Mouse (Mus musculus): ENCODE data around the gene Bbs7. TPM values are rescaled to one million over a fixed set of nuclear protein-coding genes. Genes with fewer than 3 reads are reported as not detected.
A peak's percentile ranks its signal among the peaks of the same experiment; 100 is the strongest.
"Not testable (repeated sequence)": the region's sequence is repeated elsewhere in the genome, so short reads cannot be mapped to it uniquely, and the experiment has no call there.

Bbs7 gene
- polyA plus RNA-seq, 1 experiment from 2014 or later: 13.8 TPM

DNA sequence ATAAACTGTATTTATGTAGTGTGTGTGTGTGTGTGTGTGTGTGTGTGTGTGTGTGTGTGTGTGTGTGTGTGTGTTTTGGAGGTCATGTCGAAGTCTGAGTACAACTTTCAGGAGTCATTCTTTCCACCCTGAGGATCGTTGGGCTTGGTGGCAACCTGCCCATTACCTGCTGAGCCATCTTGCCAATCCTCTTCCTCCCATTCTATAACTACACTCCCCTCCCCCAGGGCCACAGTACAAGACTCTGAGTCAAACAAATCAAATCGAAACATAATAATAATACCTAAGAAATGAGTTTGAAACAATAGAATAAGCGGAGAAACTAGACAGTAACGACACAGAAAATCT, 605 bp upstream of the Bbs7 start:
- ATAC-seq (ENCODE audit: insufficient number of reproducible peaks, insufficient read depth, low FRiP score, low read depth): no peak
- H3K4me3 ChIP-seq (ENCODE audit: low read depth, low read length): no peak overlapping the region

DNA sequence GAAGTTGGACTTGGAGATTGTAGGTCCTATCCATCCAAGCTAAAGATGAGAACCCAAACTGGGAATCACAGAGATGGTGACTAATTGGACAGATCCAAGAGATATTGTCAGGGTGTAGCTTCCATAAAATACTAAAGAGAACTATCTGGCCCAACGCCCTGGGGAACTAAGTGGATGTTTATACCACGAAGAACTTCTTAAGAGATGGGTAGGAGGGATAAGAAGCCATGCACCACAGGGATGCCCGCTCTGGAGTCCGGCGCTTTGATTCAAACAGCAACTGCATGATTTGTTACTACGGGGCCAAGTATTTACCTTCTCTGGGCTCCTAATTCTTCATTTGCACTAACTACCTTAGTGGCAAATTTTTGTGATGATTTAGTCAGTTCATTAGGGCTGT, 590 bp downstream of the Bbs7 start:
- no peaks in the 10 kb centered on the region for H3K9me3 ChIP-seq (ENCODE audit: control insufficient read depth, low read depth, low read length)
- H3K4me2 ChIP-seq (replicated peaks; ENCODE audit: low read depth, low read length): peak overlapping the region; percentile 66
- no peaks in the 10 kb centered on the region; the same call in 1 of the 2 replicates for H3K36me3 ChIP-seq (ENCODE audit: control insufficient read depth, insufficient read depth, low read length)
- H3K27me3 ChIP-seq (ENCODE audit: control insufficient read depth, insufficient read depth, low read length): no peaks in the 10 kb centered on the region
- peak overlapping the region; percentile 43 for H3K9ac ChIP-seq (replicated peaks; ENCODE audit: low read depth, low read length)
- WGBS: 4% methylated on average over 6 of the region's 6 CpGs
- no peak overlapping the region for H3K27ac ChIP-seq (ENCODE audit: low read length)
- peak overlapping the region; percentile 58 for H3K4me3 ChIP-seq (ENCODE audit: low read depth, low read length)
- peak; percentile 12; the same call in 1 of the 2 replicates for ATAC-seq (ENCODE audit: insufficient number of reproducible peaks, insufficient read depth, low FRiP score, low read depth)
- H3K4me1 ChIP-seq (ENCODE audit: control insufficient read depth, insufficient read depth, low read length): no peaks in the 10 kb centered on the region

More for the DNA sequence above, 605 bp upstream of the Bbs7 start:
- H3K27me3 ChIP-seq (ENCODE audit: control insufficient read depth, insufficient read depth, low read length): no peaks in the 10 kb centered on the region
- H3K9me3 ChIP-seq (ENCODE audit: control insufficient read depth, low read depth, low read length): no peaks in the 10 kb centered on the region
- no peak overlapping the region for H3K9ac ChIP-seq (replicated peaks; ENCODE audit: low read depth, low read length)
- whole genome bisulfite sequencing: 62% methylated on average over 5 of the region's 5 CpGs
- H3K36me3 ChIP-seq (ENCODE audit: control insufficient read depth, insufficient read depth, low read length): no peaks in the 10 kb centered on the region; the same call in 1 of the 2 replicates
- no peaks in the 10 kb centered on the region for H3K4me1 ChIP-seq (ENCODE audit: control insufficient read depth, insufficient read depth, low read length)
- peak overlapping the region; percentile 66; the same call in 1 of the 2 replicates for H3K4me2 ChIP-seq (replicated peaks; ENCODE audit: low read depth, low read length)
- H3K27ac ChIP-seq (ENCODE audit: low read length): no peak overlapping the region

DNA sequence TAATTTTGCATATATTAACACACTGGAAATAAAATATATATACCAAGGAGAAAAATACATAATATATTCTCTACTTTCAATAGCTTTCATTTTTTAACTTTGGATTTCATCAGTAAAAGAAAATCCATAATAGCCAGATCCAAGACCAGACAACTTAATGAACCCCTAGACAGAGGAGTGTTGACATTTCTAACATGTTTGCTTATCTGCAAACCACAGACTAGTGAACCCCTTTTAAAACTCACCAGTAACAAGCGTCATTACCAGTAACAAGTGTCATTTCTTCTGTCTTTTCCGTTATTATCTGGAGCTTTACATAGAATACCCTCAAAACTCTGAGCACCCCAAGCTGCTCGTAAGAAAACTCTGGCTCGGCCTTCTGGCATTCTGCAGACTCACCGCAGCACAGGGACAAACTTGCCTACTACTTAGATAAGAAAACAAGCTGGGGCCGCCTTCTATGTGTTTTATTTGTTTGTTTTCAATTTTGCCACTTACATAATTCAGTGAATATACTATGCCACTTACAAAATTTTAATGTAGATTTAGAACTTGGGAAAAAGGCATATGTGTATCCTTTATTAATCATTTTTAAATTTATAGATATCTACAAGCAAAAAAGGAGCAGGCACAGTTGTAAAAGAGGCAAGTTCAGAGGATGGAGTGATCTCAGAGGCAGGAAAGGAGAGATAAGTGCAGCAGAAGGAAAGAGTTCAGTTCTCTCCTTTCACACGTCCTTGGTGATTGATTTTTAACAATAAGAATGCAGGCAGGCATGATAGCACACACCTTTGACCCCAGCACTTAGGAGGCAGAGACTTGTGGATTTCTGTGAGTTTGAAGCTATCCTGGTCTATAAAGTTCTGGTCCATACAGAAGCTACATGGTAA, 7.1 kb downstream of the Bbs7 start:
- Histone ChIP-seq H3K4me1 (ENCODE audit: control insufficient read depth, insufficient read depth, low read length) (no peaks in the 10 kb centered on the region), H3K9me3 (ENCODE audit: control insufficient read depth, low read depth, low read length) (no peaks in the 10 kb centered on the region), H3K9ac (replicated peaks; ENCODE audit: low read depth, low read length) (no peak overlapping the region), H3K27me3 (ENCODE audit: control insufficient read depth, insufficient read depth, low read length) (no peaks in the 10 kb centered on the region), H3K4me2 (replicated peaks; ENCODE audit: low read depth, low read length) (no peak overlapping the region), H3K27ac (ENCODE audit: low read length) (no peak overlapping the region), H3K36me3 (ENCODE audit: control insufficient read depth, insufficient read depth, low read length) (no peaks in the 10 kb centered on the region; the same call in 1 of the 2 replicates), H3K4me3 (ENCODE audit: low read depth, low read length) (no peak overlapping the region)
- WGBS: 63% methylated on average over 7 of the region's 7 CpGs
- no peak for ATAC-seq (ENCODE audit: insufficient number of reproducible peaks, insufficient read depth, low FRiP score, low read depth)

DNA sequence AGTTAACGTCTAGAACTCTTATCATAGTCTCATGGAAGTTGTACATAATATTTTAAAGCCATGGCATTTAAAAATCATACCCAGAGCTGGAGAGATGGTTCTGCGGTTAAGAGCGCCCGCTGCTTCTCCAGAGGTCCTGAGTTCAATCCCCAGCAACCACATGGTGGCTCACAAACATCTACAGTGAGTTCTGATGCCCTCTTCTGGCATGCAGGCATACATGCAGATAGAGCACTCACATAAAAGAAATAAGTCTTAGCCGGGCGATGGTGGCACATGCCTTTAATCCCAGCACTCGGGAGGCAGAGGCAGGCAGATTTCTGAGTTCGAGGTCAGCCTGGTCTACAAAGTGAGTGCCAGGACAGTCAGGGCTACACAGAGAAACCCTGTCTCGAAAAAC, 13.5 kb downstream of the Bbs7 start:
- not testable (repeated sequence) for H3K4me3 ChIP-seq (ENCODE audit: low read depth, low read length); H3K4me2 ChIP-seq (replicated peaks; ENCODE audit: low read depth, low read length); H3K9me3 ChIP-seq (ENCODE audit: control insufficient read depth, low read depth, low read length); H3K4me1 ChIP-seq (ENCODE audit: control insufficient read depth, insufficient read depth, low read length); H3K27me3 ChIP-seq (ENCODE audit: control insufficient read depth, insufficient read depth, low read length); H3K27ac ChIP-seq (ENCODE audit: low read length); H3K36me3 ChIP-seq (ENCODE audit: control insufficient read depth, insufficient read depth, low read length); ATAC-seq (ENCODE audit: insufficient number of reproducible peaks, insufficient read depth, low FRiP score, low read depth); H3K9ac ChIP-seq (replicated peaks; ENCODE audit: low read depth, low read length)
- 91% methylated on average over 8 of the region's 9 CpGs for WGBS

DNA sequence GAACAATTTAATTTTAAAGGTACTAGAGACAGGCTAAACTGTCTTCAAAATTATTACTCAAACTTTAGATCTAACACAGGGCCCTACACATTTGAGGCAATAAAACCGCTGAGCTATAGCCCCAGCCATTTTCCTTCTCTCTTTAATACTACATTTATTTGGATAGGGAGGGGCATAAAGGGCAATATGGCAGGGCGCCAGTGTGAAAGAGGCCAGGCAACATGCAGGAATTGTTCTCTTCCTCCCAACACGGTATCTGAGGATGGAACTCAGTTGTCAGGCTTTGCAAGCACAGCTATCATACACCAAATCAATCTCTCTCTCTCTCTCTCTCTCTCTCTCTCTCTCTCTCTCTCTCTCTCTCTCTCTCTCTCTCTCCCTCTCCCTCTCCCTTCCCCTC, 14.5 kb downstream of the Bbs7 start:
- 72% methylated on average over 3 of the region's 3 CpGs for WGBS
- no peak overlapping the region for H3K4me3 ChIP-seq (ENCODE audit: low read depth, low read length)
- H3K9me3 ChIP-seq (ENCODE audit: control insufficient read depth, low read depth, low read length): no peaks in the 10 kb centered on the region
- no peaks in the 10 kb centered on the region for H3K4me1 ChIP-seq (ENCODE audit: control insufficient read depth, insufficient read depth, low read length)
- no peak overlapping the region for H3K27ac ChIP-seq (ENCODE audit: low read length)
- no peak overlapping the region for H3K9ac ChIP-seq (replicated peaks; ENCODE audit: low read depth, low read length)
- no peak overlapping the region for H3K4me2 ChIP-seq (replicated peaks; ENCODE audit: low read depth, low read length)
- no peak for ATAC-seq (ENCODE audit: insufficient number of reproducible peaks, insufficient read depth, low FRiP score, low read depth)
- no peaks in the 10 kb centered on the region for H3K27me3 ChIP-seq (ENCODE audit: control insufficient read depth, insufficient read depth, low read length)
- H3K36me3 ChIP-seq (ENCODE audit: control insufficient read depth, insufficient read depth, low read length): no peaks in the 10 kb centered on the region

DNA sequence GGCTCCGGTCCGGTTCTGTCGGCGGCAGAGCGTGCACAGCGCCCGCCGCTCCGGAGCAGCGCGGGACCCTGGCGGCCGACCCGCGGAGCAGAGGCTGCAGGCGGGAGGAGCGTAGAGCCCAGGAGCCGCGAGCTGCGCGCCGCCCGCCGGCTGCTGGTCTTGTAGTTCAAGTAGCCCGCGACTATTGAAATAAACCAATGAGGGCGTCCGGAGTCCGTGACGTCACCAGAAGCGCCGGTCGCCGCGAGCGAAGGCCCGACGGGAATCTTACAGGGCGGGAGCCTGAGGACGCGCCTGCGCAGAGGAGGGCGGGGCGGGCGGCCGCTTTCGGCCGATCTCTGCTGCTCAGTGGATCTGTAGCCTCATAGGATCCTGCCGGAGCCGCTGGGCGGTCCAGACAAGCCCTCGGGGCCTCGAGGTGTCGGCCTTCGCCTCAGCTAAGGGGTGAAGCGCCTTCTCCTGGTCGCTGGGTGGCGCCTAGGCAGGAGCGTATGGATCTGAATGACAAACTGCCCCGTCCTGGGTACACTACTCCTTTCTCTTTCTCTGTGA, 41.4 kb downstream of the Bbs7 start, which contains the start of gene Ccna2:
Gene Ccna2, minus strand, starts transcription at position 324 of the 552 bp plus-strand sequence.
- Histone ChIP-seq H3K9me3 (ENCODE audit: control insufficient read depth, low read depth, low read length) (no peaks in the 10 kb centered on the region), H3K9ac (replicated peaks; ENCODE audit: low read depth, low read length) (peak within 1 kb of the TSS; percentile 85), H3K4me3 (ENCODE audit: low read depth, low read length) (peak within 1 kb of the TSS; percentile 91), H3K27me3 (ENCODE audit: control insufficient read depth, insufficient read depth, low read length) (no peaks in the 10 kb centered on the region), H3K4me2 (replicated peaks; ENCODE audit: low read depth, low read length) (peak within 1 kb of the TSS; percentile 73), H3K36me3 (ENCODE audit: control insufficient read depth, insufficient read depth, low read length) (peaks cover 28% of the 10 kb centered on the region), H3K4me1 (ENCODE audit: control insufficient read depth, insufficient read depth, low read length) (peaks cover 6% of the 10 kb centered on the region; the same call in 1 of the 2 replicates), H3K27ac (ENCODE audit: low read length) (peak within 1 kb of the TSS; percentile 79)
- WGBS: 0% methylated on average over 60 of the region's 60 CpGs
- ATAC-seq (ENCODE audit: insufficient number of reproducible peaks, insufficient read depth, low FRiP score, low read depth): peak; percentile 100

DNA sequence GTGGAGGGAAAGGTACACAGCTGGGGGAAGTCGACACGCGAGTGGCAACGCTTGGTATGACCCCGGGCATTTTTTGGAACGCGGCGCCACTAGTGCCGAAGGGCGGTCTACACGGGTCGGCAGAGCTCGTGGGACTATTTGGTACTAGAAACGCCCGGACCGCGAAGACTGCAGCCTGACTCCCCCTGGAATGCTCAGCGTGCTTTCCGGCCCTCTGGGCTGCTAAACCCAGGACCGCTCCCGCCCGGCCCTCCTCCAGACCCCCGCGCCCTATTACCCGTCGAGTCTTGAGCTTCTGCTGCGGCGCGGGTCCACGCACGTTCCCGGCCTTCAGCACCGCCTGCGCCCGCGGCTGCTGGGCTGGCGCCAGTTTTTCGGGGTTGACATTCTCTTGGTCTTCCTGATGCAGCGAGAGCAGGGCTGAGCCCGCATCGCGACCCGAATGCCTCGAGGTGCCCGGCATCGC, 41.9 kb downstream of the Bbs7 start:
- Histone ChIP-seq H3K9ac (replicated peaks; ENCODE audit: low read depth, low read length) (peak overlapping the region; percentile 85), H3K36me3 (ENCODE audit: control insufficient read depth, insufficient read depth, low read length) (peaks cover 33% of the 10 kb centered on the region), H3K27me3 (ENCODE audit: control insufficient read depth, insufficient read depth, low read length) (no peaks in the 10 kb centered on the region), H3K27ac (ENCODE audit: low read length) (peak overlapping the region; percentile 79), H3K9me3 (ENCODE audit: control insufficient read depth, low read depth, low read length) (no peaks in the 10 kb centered on the region), H3K4me2 (replicated peaks; ENCODE audit: low read depth, low read length) (peak overlapping the region; percentile 73), H3K4me1 (ENCODE audit: control insufficient read depth, insufficient read depth, low read length) (peaks cover 6% of the 10 kb centered on the region; the same call in 1 of the 2 replicates), H3K4me3 (ENCODE audit: low read depth, low read length) (peak overlapping the region; percentile 91)
- under 1% methylated on average over 46 of the region's 46 CpGs for WGBS
- ATAC-seq (ENCODE audit: insufficient number of reproducible peaks, insufficient read depth, low FRiP score, low read depth): peak; percentile 1

DNA sequence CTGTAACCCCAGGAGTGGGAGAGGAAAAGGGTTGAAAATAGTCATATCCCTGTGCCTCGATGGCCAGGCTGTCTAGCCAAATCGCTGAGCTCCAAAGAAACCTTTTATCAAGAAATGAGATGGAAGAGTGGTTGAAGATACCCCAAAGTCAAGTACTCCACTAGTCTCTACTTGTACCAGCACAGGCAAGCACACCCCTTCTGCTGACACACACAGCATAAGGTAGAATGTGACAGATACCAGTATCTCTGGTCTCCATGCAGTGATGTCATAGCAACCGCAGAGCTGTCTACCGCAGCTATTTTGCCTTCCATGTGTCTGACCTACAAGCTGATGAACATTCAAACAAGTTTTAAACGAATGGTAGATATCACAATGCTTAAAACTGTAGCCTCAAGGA, 43.4 kb downstream of the Bbs7 start:
- Histone ChIP-seq H3K9me3 (ENCODE audit: control insufficient read depth, low read depth, low read length) (no peaks in the 10 kb centered on the region), H3K4me3 (ENCODE audit: low read depth, low read length) (peak overlapping the region; percentile 91; the same call in 1 of the 2 replicates), H3K27me3 (ENCODE audit: control insufficient read depth, insufficient read depth, low read length) (no peaks in the 10 kb centered on the region), H3K4me1 (ENCODE audit: control insufficient read depth, insufficient read depth, low read length) (peaks cover 6% of the 10 kb centered on the region; the same call in 1 of the 2 replicates), H3K27ac (ENCODE audit: low read length) (no peak overlapping the region), H3K9ac (replicated peaks; ENCODE audit: low read depth, low read length) (no peak overlapping the region), H3K36me3 (ENCODE audit: control insufficient read depth, insufficient read depth, low read length) (peaks cover 46% of the 10 kb centered on the region), H3K4me2 (replicated peaks; ENCODE audit: low read depth, low read length) (peak overlapping the region; percentile 73)
- WGBS: 83% methylated on average over 5 of the region's 5 CpGs
- no peak for ATAC-seq (ENCODE audit: insufficient number of reproducible peaks, insufficient read depth, low FRiP score, low read depth)
